Mouse (Mus musculus): Measurements from ENCODE around the gene Tmod4. TPM values are rescaled to one million over a fixed set of nuclear protein-coding genes. Genes with fewer than 3 reads are reported as not detected.

Tmod4 gene
- polyA plus RNA-seq, 1 experiment from 2014 or later, result 1.2 TPM

- peak within 1 kb of the TSS; percentile 22 for H3K4me2 ChIP-seq (ENCODE audit: low read depth, low read length)
- peak within 1 kb of the TSS; percentile 66 for H3K27ac ChIP-seq (ENCODE audit: low read length)
- H3K9ac ChIP-seq (ENCODE audit: low read depth, low read length), result no peak within 1 kb of the TSS
- peaks cover 9% of the 10 kb centered on the region for H3K4me1 ChIP-seq (ENCODE audit: control insufficient read depth, low read depth, low read length)
- 47% methylated on average over 10 of the region's 10 CpGs for WGBS (ENCODE audit: insufficient replicate concordance)
- peak within 1 kb of the TSS; percentile 39 for H3K4me3 ChIP-seq (ENCODE audit: low read depth, low read length)
- peak; percentile 70 for ATAC-seq (ENCODE audit: low read depth)
- no peaks in the 10 kb centered on the region for H3K27me3 ChIP-seq (ENCODE audit: control insufficient read depth, insufficient read depth, low read depth, low read length)
- H3K9me3 ChIP-seq (replicated peaks; ENCODE audit: control insufficient read depth, low read length), result no peaks in the 10 kb centered on the region
- no peaks in the 10 kb centered on the region for H3K36me3 ChIP-seq (ENCODE audit: control insufficient read depth, insufficient read depth)
These were observed 17.8 kb downstream of the Tmod4 start, which contains the start of gene Tnfaip8l2 for GRCm38 (mm10) chr3:95141952-95142616. Tnfaip8l2 (minus strand) TSS chr3:95142360.

- peak overlapping the region; percentile 39; the same call in 1 of the 2 replicates for H3K4me3 ChIP-seq (ENCODE audit: low read depth, low read length)
- WGBS (ENCODE audit: insufficient replicate concordance), result 5% methylated on average over 5 of the region's 5 CpGs
- peak overlapping the region; percentile 22 for H3K4me2 ChIP-seq (ENCODE audit: low read depth, low read length)
- H3K9ac ChIP-seq (ENCODE audit: low read depth, low read length), result no peak overlapping the region
- H3K4me1 ChIP-seq (ENCODE audit: control insufficient read depth, low read depth, low read length), result peaks cover 9% of the 10 kb centered on the region
- H3K27ac ChIP-seq (ENCODE audit: low read length), result no peak overlapping the region
- H3K36me3 ChIP-seq (ENCODE audit: control insufficient read depth, insufficient read depth), result no peaks in the 10 kb centered on the region
- no peaks in the 10 kb centered on the region for H3K27me3 ChIP-seq (ENCODE audit: control insufficient read depth, insufficient read depth, low read depth, low read length)
- ATAC-seq (ENCODE audit: low read depth), result peak; percentile 76
- H3K9me3 ChIP-seq (replicated peaks; ENCODE audit: control insufficient read depth, low read length), result no peaks in the 10 kb centered on the region
These were observed 18.3 kb downstream of the Tmod4 start for GRCm38 (mm10) chr3:95142617-95143011.

GRCm38 (mm10) chr3:95147924-95148323 lies 23.6 kb downstream of the Tmod4 start:
- 60% methylated on average over 3 of the region's 3 CpGs for WGBS (ENCODE audit: insufficient replicate concordance)
- no peak for ATAC-seq (ENCODE audit: low read depth)
- H3K4me2 ChIP-seq (ENCODE audit: low read depth, low read length), result no peak overlapping the region
- H3K4me3 ChIP-seq (ENCODE audit: low read depth, low read length), result no peak overlapping the region
- no peaks in the 10 kb centered on the region for H3K27me3 ChIP-seq (ENCODE audit: control insufficient read depth, insufficient read depth, low read depth, low read length)
- no peaks in the 10 kb centered on the region for H3K36me3 ChIP-seq (ENCODE audit: control insufficient read depth, insufficient read depth)
- H3K9me3 ChIP-seq (replicated peaks; ENCODE audit: control insufficient read depth, low read length), result no peaks in the 10 kb centered on the region
- no peak overlapping the region for H3K27ac ChIP-seq (ENCODE audit: low read length)
- no peak overlapping the region for H3K9ac ChIP-seq (ENCODE audit: low read depth, low read length)
- H3K4me1 ChIP-seq (ENCODE audit: control insufficient read depth, low read depth, low read length), result no peaks in the 10 kb centered on the region; the same call in 1 of the 2 replicates

GRCm38 (mm10) chr3:95153874-95154273 lies 29.6 kb downstream of the Tmod4 start:
- no peaks in the 10 kb centered on the region for H3K4me1 ChIP-seq (ENCODE audit: control insufficient read depth, low read depth, low read length)
- H3K9ac ChIP-seq (ENCODE audit: low read depth, low read length), result no peak overlapping the region
- no peaks in the 10 kb centered on the region for H3K9me3 ChIP-seq (replicated peaks; ENCODE audit: control insufficient read depth, low read length)
- no peak overlapping the region for H3K4me3 ChIP-seq (ENCODE audit: low read depth, low read length)
- no peaks in the 10 kb centered on the region for H3K27me3 ChIP-seq (ENCODE audit: control insufficient read depth, insufficient read depth, low read depth, low read length)
- no peak overlapping the region for H3K4me2 ChIP-seq (ENCODE audit: low read depth, low read length)
- no peak for ATAC-seq (ENCODE audit: low read depth)
- no peak overlapping the region for H3K27ac ChIP-seq (ENCODE audit: low read length)
- no peaks in the 10 kb centered on the region for H3K36me3 ChIP-seq (ENCODE audit: control insufficient read depth, insufficient read depth)
- 27% methylated on average over 4 of the region's 4 CpGs for WGBS (ENCODE audit: insufficient replicate concordance)

GRCm38 (mm10) chr3:95159511-95159986 lies 35.3 kb downstream of the Tmod4 start:
- Histone ChIP-seq H3K4me1 (ENCODE audit: control insufficient read depth, low read depth, low read length) (peaks cover 15% of the 10 kb centered on the region), H3K27ac (ENCODE audit: low read length) (no peak overlapping the region), H3K4me3 (ENCODE audit: low read depth, low read length) (peak overlapping the region; percentile 62), H3K9me3 (replicated peaks; ENCODE audit: control insufficient read depth, low read length) (no peaks in the 10 kb centered on the region), H3K36me3 (ENCODE audit: control insufficient read depth, insufficient read depth) (no peaks in the 10 kb centered on the region), H3K9ac (ENCODE audit: low read depth, low read length) (peak overlapping the region; percentile 50), H3K4me2 (ENCODE audit: low read depth, low read length) (peak overlapping the region; percentile 81), H3K27me3 (ENCODE audit: control insufficient read depth, insufficient read depth, low read depth, low read length) (peaks cover 33% of the 10 kb centered on the region)
- no peak for ATAC-seq (ENCODE audit: low read depth)
- 14% methylated on average over 8 of the region's 8 CpGs for WGBS (ENCODE audit: insufficient replicate concordance)

- peak within 1 kb of the TSS; percentile 62 for H3K4me3 ChIP-seq (ENCODE audit: low read depth, low read length)
- H3K9ac ChIP-seq (ENCODE audit: low read depth, low read length), result peak within 1 kb of the TSS; percentile 50
- peaks cover 15% of the 10 kb centered on the region for H3K4me1 ChIP-seq (ENCODE audit: control insufficient read depth, low read depth, low read length)
- H3K27ac ChIP-seq (ENCODE audit: low read length), result no peak within 1 kb of the TSS
- H3K36me3 ChIP-seq (ENCODE audit: control insufficient read depth, insufficient read depth), result no peaks in the 10 kb centered on the region
- peak; percentile 99 for ATAC-seq (ENCODE audit: low read depth)
- H3K9me3 ChIP-seq (replicated peaks; ENCODE audit: control insufficient read depth, low read length), result no peaks in the 10 kb centered on the region
- peaks cover 33% of the 10 kb centered on the region for H3K27me3 ChIP-seq (ENCODE audit: control insufficient read depth, insufficient read depth, low read depth, low read length)
- H3K4me2 ChIP-seq (ENCODE audit: low read depth, low read length), result peak within 1 kb of the TSS; percentile 81
- under 1% methylated on average over 66 of the region's 66 CpGs for WGBS (ENCODE audit: insufficient replicate concordance)
These were observed 36.0 kb downstream of the Tmod4 start, which contains the start of gene Sema6c for GRCm38 (mm10) chr3:95159987-95160963. Sema6c (plus strand) TSS chr3:95160457.

- H3K9me3 ChIP-seq (replicated peaks; ENCODE audit: control insufficient read depth, low read length), result no peaks in the 10 kb centered on the region
- H3K4me3 ChIP-seq (ENCODE audit: low read depth, low read length), result peak overlapping the region; percentile 62
- H3K36me3 ChIP-seq (ENCODE audit: control insufficient read depth, insufficient read depth), result no peaks in the 10 kb centered on the region
- WGBS (ENCODE audit: insufficient replicate concordance), result 4% methylated on average over 30 of the region's 30 CpGs
- H3K27me3 ChIP-seq (ENCODE audit: control insufficient read depth, insufficient read depth, low read depth, low read length), result peaks cover 33% of the 10 kb centered on the region
- peak overlapping the region; percentile 81 for H3K4me2 ChIP-seq (ENCODE audit: low read depth, low read length)
- peak overlapping the region; percentile 49 for H3K9ac ChIP-seq (ENCODE audit: low read depth, low read length)
- H3K27ac ChIP-seq (ENCODE audit: low read length), result no peak overlapping the region
- no peak for ATAC-seq (ENCODE audit: low read depth)
- peaks cover 15% of the 10 kb centered on the region for H3K4me1 ChIP-seq (ENCODE audit: control insufficient read depth, low read depth, low read length)
These were observed 36.8 kb downstream of the Tmod4 start for GRCm38 (mm10) chr3:95161041-95161551.

- Histone ChIP-seq H3K9ac (ENCODE audit: low read depth, low read length) (no peak overlapping the region), H3K9me3 (replicated peaks; ENCODE audit: control insufficient read depth, low read length) (no peaks in the 10 kb centered on the region), H3K27me3 (ENCODE audit: control insufficient read depth, insufficient read depth, low read depth, low read length) (peaks cover 33% of the 10 kb centered on the region), H3K4me1 (ENCODE audit: control insufficient read depth, low read depth, low read length) (peaks cover 15% of the 10 kb centered on the region), H3K36me3 (ENCODE audit: control insufficient read depth, insufficient read depth) (no peaks in the 10 kb centered on the region), H3K27ac (ENCODE audit: low read length) (no peak overlapping the region), H3K4me2 (ENCODE audit: low read depth, low read length) (peak overlapping the region; percentile 81; the same call in 1 of the 2 replicates), H3K4me3 (ENCODE audit: low read depth, low read length) (peak overlapping the region; percentile 62; the same call in 1 of the 2 replicates)
- ATAC-seq (ENCODE audit: low read depth), result no peak
- 15% methylated on average over 9 of the region's 9 CpGs for WGBS (ENCODE audit: insufficient replicate concordance)
These were observed 37.5 kb downstream of the Tmod4 start for GRCm38 (mm10) chr3:95161618-95162344.
